Comparison of ENCODE assay signal across 14 mouse cellular contexts in the genomic region with DNA sequence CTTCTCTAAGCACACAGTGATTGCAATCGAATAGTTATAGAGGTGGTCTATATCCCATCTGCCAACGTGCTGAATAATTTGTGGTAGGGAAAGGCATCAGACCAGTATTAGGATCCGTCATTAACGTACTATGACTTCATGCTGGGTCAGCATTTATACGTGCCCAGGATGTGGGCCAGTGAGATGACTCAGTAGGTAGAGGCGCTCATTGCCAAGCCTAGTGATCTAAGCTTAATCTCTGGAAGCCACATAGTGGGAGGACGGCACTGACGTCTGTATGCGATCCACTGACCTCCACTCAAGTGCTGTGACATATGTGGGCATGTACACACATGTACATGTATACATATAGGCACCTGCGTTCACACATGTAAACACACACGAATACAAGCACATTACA.
"Had no signal": no experiment of that assay in that cellular context is flagged by ENCODE, and none has a peak within 500 bp of the region (broad histone marks: within the 10 kb centered on the region; RNA-seq: fewer than 3 reads in every experiment).

No protein-coding gene starts in this region.

- DNase-seq: kidney, adult 8-10 months; kidney, postnatal 10 days; kidney, postnatal 36 days; layer of hippocampus, postnatal 36 days; liver, postnatal 0 days; lung, embryonic 14.5 days; lung, postnatal 10 days; lung, postnatal 36 days; retina, postnatal 1 day; right cerebral cortex, postnatal 25 days; spleen, adult 18-20 months; thymus, postnatal 25 days had no signal

- ATAC-seq: liver, postnatal 0 days; midbrain, embryonic 13.5 days; midbrain, embryonic 16.5 days had no signal
